Mouse (Mus musculus): ENCODE results near the gene Artn. TPM values are rescaled to one million over a fixed set of nuclear protein-coding genes. Genes with fewer than 3 reads are reported as not detected.

Artn gene
- polyA plus RNA-seq, 1 experiment from 2014 or later, result 3.7 TPM

DNA sequence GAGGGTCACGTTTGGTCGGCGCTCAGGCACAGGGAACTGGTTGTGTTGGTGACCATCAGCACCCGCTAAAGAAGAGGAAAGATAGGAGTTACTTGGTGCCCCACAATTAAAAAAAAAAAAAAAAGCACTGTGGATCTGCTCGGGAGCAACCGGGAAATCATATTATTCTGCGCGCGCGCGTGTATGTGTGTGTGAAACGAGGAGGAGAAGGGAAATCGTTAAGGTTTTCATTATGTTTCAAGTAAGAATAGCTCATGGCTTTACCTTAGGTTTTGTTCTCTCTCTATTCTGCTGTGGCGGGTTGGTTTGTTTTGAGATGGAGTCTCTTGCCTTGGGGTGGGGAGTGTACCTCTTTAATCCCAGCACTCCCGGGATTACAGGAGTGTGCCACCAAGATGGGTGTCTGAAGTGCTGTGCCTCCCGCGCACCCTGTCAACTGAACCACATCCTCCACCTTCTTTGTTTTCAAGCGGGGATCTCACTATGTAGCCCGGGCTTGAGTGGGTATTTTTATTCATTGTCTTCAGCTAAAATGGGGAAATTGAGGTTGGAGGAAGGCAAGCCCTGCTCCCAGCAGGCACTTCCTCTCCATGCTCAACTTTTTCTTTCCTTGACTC, 14.0 kb downstream of the Artn start:
- H3K4me2 ChIP-seq (ENCODE audit: low read depth, low read length), result peak overlapping the region; percentile 75
- ATAC-seq, result no peak
- peaks cover 27% of the 10 kb centered on the region for H3K4me1 ChIP-seq (ENCODE audit: control insufficient read depth, insufficient read depth, low read length)
- no peaks in the 10 kb centered on the region for H3K9me3 ChIP-seq (ENCODE audit: control insufficient read depth, low read length)
- H3K9ac ChIP-seq (ENCODE audit: low read depth, low read length), result peak overlapping the region; percentile 84
- no peaks in the 10 kb centered on the region for H3K27me3 ChIP-seq (replicated peaks; ENCODE audit: control insufficient read depth, insufficient read depth, low read length)
- WGBS, result 5% methylated on average over 19 of the region's 19 CpGs
- H3K4me3 ChIP-seq (ENCODE audit: low read length), result peak overlapping the region; percentile 73
- 0 out of 2 replicates have a peak, but pooled peaks cover 5% of the 10 kb centered on the region for H3K36me3 ChIP-seq (ENCODE audit: control insufficient read depth, insufficient read depth, low read length)
- H3K27ac ChIP-seq (ENCODE audit: low read length), result peak overlapping the region; percentile 81; the same call in 1 of the 2 replicates

DNA sequence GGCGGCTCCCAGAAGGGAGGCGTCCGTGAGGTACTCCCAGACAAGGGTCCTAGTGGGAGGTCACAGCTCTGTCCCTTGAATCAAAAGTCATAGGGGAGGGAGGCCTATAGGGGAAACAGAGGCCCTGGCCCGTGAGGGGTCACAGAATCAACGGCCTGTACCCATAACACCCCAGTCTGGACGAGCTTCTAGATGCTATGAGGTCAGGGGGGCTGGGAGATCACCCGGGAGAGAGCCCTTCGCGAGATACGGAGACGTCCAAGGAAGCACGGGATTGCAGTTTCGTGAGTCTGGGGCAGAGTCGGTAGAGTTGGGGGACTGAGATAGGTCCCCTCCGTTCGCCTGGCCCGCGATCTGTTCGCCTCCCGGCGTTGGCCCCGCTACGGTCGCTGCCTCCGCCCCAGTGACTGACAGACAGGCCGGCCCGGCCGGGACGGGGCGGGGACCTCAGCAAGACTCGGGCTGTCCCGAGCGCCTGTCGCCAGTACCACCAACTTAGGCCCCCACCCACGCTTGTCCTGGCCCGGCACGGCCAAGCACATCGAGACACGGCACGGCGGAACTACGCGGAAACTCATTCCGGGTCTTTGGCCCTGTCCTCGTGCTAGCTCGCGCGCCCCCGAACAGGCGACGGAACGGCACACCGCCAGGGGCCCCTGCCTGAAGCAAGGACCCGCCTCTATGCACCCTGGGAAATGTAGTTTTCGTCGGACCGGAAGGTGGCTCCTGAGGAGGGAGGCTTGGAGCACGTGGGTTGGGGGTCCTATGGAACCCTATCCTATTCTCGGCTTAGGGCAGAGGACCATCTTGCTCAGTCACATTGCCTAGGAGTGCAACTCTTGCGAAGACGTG, 14.7 kb downstream of the Artn start, which contains the start of gene Ipo13:
Gene Ipo13, minus strand, starts transcription at position 409 of the 852 bp plus-strand sequence.
- Histone ChIP-seq H3K27ac (ENCODE audit: low read length) (peak within 1 kb of the TSS; percentile 81), H3K4me1 (ENCODE audit: control insufficient read depth, insufficient read depth, low read length) (peaks cover 27% of the 10 kb centered on the region), H3K27me3 (replicated peaks; ENCODE audit: control insufficient read depth, insufficient read depth, low read length) (no peaks in the 10 kb centered on the region), H3K9me3 (ENCODE audit: control insufficient read depth, low read length) (no peaks in the 10 kb centered on the region), H3K4me2 (ENCODE audit: low read depth, low read length) (peak within 1 kb of the TSS; percentile 99), H3K4me3 (ENCODE audit: low read length) (peak within 1 kb of the TSS; percentile 73), H3K9ac (ENCODE audit: low read depth, low read length) (peak within 1 kb of the TSS; percentile 84), H3K36me3 (ENCODE audit: control insufficient read depth, insufficient read depth, low read length) (0 out of 2 replicates have a peak, but pooled peaks cover 5% of the 10 kb centered on the region)
- under 1% methylated on average over 61 of the region's 61 CpGs for WGBS
- peak; percentile 95 for ATAC-seq

DNA sequence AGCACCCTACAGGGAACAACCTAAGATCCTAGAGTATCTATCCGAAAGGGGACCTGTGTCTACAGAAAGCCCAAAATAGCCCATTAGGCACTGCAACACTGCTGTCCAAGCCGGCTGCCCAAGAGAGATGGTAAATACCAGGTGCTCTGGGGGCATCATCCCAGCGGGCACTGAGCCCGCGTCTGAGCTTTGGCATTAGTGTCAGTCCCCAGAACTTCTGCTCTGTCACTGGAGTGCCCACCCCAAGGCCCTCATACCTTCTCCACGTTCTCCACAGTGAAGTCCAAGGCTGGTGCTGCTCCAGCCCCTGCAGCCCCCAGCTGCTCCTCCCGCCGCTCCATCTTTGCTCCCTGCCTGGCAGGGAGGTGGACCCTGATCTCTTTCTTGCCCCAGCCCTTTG, 15.5 kb downstream of the Artn start:
- Histone ChIP-seq H3K4me2 (ENCODE audit: low read depth, low read length) (peak overlapping the region; percentile 99), H3K4me3 (ENCODE audit: low read length) (peak overlapping the region; percentile 73), H3K27me3 (replicated peaks; ENCODE audit: control insufficient read depth, insufficient read depth, low read length) (no peaks in the 10 kb centered on the region), H3K9ac (ENCODE audit: low read depth, low read length) (peak overlapping the region; percentile 84), H3K4me1 (ENCODE audit: control insufficient read depth, insufficient read depth, low read length) (peaks cover 28% of the 10 kb centered on the region), H3K27ac (ENCODE audit: low read length) (no peak overlapping the region; the same call in 1 of the 2 replicates), H3K9me3 (ENCODE audit: control insufficient read depth, low read length) (no peaks in the 10 kb centered on the region), H3K36me3 (ENCODE audit: control insufficient read depth, insufficient read depth, low read length) (0 out of 2 replicates have a peak, but pooled peaks cover 5% of the 10 kb centered on the region)
- 0 out of 2 replicates have a peak, but pooled peaks have one; percentile 3 for ATAC-seq
- WGBS, result 14% methylated on average over 8 of the region's 8 CpGs

DNA sequence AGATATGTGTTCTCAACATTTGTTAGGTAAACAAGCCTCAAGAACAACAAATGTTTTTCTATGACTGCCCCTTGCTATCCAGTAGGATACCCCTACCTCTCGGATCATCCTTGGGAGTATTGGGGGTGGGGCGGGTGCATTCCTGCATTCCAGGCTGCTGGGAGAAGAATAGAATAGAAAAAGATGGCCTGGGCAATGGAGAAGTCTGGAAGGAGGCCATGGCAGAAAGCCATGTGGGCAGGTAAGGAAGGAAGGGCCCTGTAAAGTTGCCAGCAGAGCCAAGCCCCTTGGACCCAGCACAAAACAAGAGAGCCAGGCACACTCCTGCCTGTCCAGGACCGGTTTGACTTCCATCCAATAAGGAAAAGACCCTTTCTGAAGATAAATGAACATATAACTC, 16.1 kb downstream of the Artn start:
- H3K27me3 ChIP-seq (replicated peaks; ENCODE audit: control insufficient read depth, insufficient read depth, low read length), result no peaks in the 10 kb centered on the region
- H3K4me3 ChIP-seq (ENCODE audit: low read length), result peak overlapping the region; percentile 73
- H3K4me1 ChIP-seq (ENCODE audit: control insufficient read depth, insufficient read depth, low read length), result peaks cover 27% of the 10 kb centered on the region
- H3K9me3 ChIP-seq (ENCODE audit: control insufficient read depth, low read length), result no peaks in the 10 kb centered on the region
- no peak for ATAC-seq
- 0 out of 2 replicates have a peak, but pooled peaks cover 5% of the 10 kb centered on the region for H3K36me3 ChIP-seq (ENCODE audit: control insufficient read depth, insufficient read depth, low read length)
- no peak overlapping the region for H3K27ac ChIP-seq (ENCODE audit: low read length)
- WGBS, result 54% methylated on average over 3 of the region's 3 CpGs
- H3K9ac ChIP-seq (ENCODE audit: low read depth, low read length), result peak overlapping the region; percentile 84
- H3K4me2 ChIP-seq (ENCODE audit: low read depth, low read length), result peak overlapping the region; percentile 99

DNA sequence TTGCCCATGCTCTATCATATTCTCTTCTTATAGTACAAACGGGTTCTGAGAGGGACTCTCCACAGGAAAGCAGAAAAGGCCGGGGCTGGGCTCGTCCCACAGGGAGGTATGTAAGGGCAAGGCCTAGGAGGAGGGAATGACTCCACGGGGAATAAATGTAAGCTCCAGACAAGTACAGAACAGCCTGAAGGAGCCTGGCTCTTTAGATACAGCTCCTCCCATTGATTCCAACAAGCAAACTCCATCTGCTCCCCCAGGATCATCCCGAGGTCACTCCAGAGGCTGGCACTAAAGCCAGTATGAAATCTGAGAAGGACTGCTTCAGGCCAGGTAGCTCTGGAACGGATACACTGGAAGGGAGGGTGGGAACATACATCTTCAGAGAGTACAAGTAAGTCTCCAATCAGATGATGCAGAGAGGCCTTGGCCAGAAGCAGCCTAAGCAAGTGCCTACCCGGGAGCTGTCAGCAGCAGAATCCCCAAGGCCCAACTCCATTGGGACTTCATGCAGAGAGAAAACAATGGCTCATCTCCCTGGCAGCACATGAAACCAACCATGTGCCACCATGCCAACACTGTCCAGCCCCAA, 16.8 kb downstream of the Artn start:
- Histone ChIP-seq H3K9ac (ENCODE audit: low read depth, low read length) (no peak overlapping the region), H3K4me3 (ENCODE audit: low read length) (0 out of 2 replicates have a peak overlapping the region, but pooled peaks have one; percentile 73), H3K4me2 (ENCODE audit: low read depth, low read length) (peak overlapping the region; percentile 99; the same call in 1 of the 2 replicates), H3K9me3 (ENCODE audit: control insufficient read depth, low read length) (no peaks in the 10 kb centered on the region), H3K36me3 (ENCODE audit: control insufficient read depth, insufficient read depth, low read length) (0 out of 2 replicates have a peak, but pooled peaks cover 5% of the 10 kb centered on the region), H3K27me3 (replicated peaks; ENCODE audit: control insufficient read depth, insufficient read depth, low read length) (no peaks in the 10 kb centered on the region), H3K4me1 (ENCODE audit: control insufficient read depth, insufficient read depth, low read length) (peaks cover 27% of the 10 kb centered on the region), H3K27ac (ENCODE audit: low read length) (no peak overlapping the region)
- ATAC-seq, result no peak
- WGBS, result 57% methylated on average over 7 of the region's 7 CpGs

DNA sequence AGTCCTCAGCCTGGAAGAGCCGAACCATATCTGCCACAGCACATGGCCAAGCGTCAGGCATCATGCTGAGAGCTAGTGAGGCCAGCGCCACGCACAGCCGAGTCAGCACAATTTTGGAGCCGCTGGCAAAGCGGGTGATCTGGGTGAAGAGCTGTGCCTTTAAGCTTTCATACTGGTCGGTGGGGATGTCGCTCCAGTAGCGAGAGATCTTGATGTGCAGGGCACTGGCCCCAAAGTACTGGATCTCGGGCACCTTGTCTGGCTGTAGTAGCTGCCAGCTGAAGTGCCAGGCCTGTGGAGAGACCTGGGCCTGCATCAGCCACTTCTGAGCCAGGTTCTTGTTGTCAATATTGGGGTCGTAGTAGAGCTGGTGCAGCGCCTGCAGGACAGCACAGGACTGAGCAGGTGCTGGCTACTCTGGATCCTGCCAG, 17.4 kb downstream of the Artn start:
- WGBS, result 93% methylated on average over 13 of the region's 13 CpGs
- no peak overlapping the region for H3K27ac ChIP-seq (ENCODE audit: low read length)
- peaks cover 27% of the 10 kb centered on the region for H3K4me1 ChIP-seq (ENCODE audit: control insufficient read depth, insufficient read depth, low read length)
- no peak for ATAC-seq
- no peaks in the 10 kb centered on the region for H3K9me3 ChIP-seq (ENCODE audit: control insufficient read depth, low read length)
- H3K9ac ChIP-seq (ENCODE audit: low read depth, low read length), result no peak overlapping the region
- H3K36me3 ChIP-seq (ENCODE audit: control insufficient read depth, insufficient read depth, low read length), result 0 out of 2 replicates have a peak, but pooled peaks cover 5% of the 10 kb centered on the region
- H3K4me3 ChIP-seq (ENCODE audit: low read length), result no peak overlapping the region
- no peaks in the 10 kb centered on the region for H3K27me3 ChIP-seq (replicated peaks; ENCODE audit: control insufficient read depth, insufficient read depth, low read length)
- no peak overlapping the region for H3K4me2 ChIP-seq (ENCODE audit: low read depth, low read length)

DNA sequence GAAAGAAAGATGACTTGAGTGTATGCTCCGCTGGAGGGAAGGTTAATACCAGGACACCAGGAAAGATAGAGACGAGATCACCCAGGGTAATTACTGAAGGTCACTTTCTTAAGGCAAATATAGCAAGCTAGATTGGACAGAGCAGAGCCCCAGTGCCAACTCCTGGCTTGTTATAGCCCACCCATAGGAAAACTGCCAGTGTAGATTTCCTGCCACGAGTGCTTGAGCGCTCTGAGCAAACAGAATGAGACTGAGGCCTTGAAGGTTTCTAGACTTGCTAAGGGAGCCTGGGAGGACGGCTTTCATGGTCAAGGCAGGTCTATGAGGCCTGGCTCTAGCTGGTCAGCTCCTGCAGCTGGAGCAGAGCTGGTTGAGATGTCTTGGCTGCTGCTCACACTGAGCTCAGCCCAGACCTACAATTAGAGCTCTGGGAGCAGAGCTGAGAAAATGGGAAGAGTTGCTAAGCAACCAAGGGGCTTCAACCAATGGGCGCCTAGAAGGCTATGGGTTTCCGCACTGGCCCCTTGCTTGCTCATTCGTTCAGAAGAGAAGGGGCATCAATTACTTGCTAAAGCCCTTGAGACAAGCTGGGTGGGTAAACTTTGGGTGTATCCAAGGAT, 20.6 kb downstream of the Artn start:
- Histone ChIP-seq H3K9me3 (ENCODE audit: control insufficient read depth, low read length) (no peaks in the 10 kb centered on the region), H3K4me2 (ENCODE audit: low read depth, low read length) (no peak overlapping the region), H3K36me3 (ENCODE audit: control insufficient read depth, insufficient read depth, low read length) (0 out of 2 replicates have a peak, but pooled peaks cover 5% of the 10 kb centered on the region), H3K4me3 (ENCODE audit: low read length) (no peak overlapping the region), H3K9ac (ENCODE audit: low read depth, low read length) (no peak overlapping the region), H3K27ac (ENCODE audit: low read length) (no peak overlapping the region), H3K4me1 (ENCODE audit: control insufficient read depth, insufficient read depth, low read length) (peaks cover 18% of the 10 kb centered on the region), H3K27me3 (replicated peaks; ENCODE audit: control insufficient read depth, insufficient read depth, low read length) (no peaks in the 10 kb centered on the region)
- WGBS, result 65% methylated on average over 8 of the region's 8 CpGs
- no peak for ATAC-seq

DNA sequence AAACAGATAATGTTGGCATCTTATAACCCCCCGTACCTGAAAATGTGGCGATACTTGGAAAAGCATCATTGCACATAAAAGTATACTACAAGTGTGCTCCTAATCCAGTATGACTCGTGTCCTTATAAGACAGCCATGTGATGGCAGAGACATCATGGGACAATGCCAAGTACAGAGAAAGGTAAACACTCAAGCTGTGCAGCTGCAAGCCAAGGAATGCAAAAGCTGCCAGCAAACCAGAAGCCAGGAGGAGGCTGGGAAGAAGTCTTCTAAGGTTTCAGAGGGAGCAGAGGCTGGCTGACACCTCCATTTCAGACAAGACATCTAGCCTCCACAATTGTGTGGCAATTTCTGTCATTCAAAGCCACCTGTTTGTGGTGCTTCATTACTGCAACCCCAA, 23.4 kb downstream of the Artn start:
- H3K36me3 ChIP-seq (ENCODE audit: control insufficient read depth, insufficient read depth, low read length), result peaks cover 12% of the 10 kb centered on the region
- 82% methylated on average over 3 of the region's 3 CpGs for WGBS
- ATAC-seq, result no peak

More for the DNA sequence above, 23.4 kb downstream of the Artn start:
- H3K4me3 ChIP-seq (ENCODE audit: low read length), result no peak overlapping the region
- peaks cover 3% of the 10 kb centered on the region; the same call in 1 of the 2 replicates for H3K4me1 ChIP-seq (ENCODE audit: control insufficient read depth, insufficient read depth, low read length)
- H3K9ac ChIP-seq (ENCODE audit: low read depth, low read length), result no peak overlapping the region
- H3K27me3 ChIP-seq (replicated peaks; ENCODE audit: control insufficient read depth, insufficient read depth, low read length), result no peaks in the 10 kb centered on the region
- H3K27ac ChIP-seq (ENCODE audit: low read length), result no peak overlapping the region
- H3K9me3 ChIP-seq (ENCODE audit: control insufficient read depth, low read length), result no peaks in the 10 kb centered on the region
- H3K4me2 ChIP-seq (ENCODE audit: low read depth, low read length), result no peak overlapping the region
